Mouse (Mus musculus) forebrain, embryonic 12.5 days (tissue): ENCODE measurements around the gene Ifnb1. TPM values are rescaled to one million over a fixed set of nuclear protein-coding genes. Genes with fewer than 3 reads are reported as not detected.

ENCODE experiments used
- ATAC-seq: fragments of 200-750 bp; cut with Nextera tagmentation; 2 replicates; pipeline ENCODE4 v1.8.0; 2017; ENCODE audit warnings: moderate TSS enrichment; ENCODE audit not compliant: low FRiP score
- H3K27ac ChIP-seq: fragments of 300-500 bp; sonication (generic); 2 replicates; pipeline ENCODE4 v1.5.1; 2016; ENCODE audit warnings: mild to moderate bottlenecking
- H3K27me3 ChIP-seq: fragments of 300-500 bp; sonication (generic); 2 replicates; pipeline ENCODE4 v1.6.1; 2016; ENCODE audit warnings: mild to moderate bottlenecking
- H3K36me3 ChIP-seq: fragments of 300-500 bp; sonication (generic); replicated peaks from 2 replicates; pipeline ENCODE4 v1.6.1; 2016; ENCODE audit warnings: mild to moderate bottlenecking
- H3K4me1 ChIP-seq: fragments of 300-500 bp; sonication (generic); 2 replicates; pipeline ENCODE4 v1.6.1; 2016
- H3K4me2 ChIP-seq: fragments of 300-500 bp; sonication (generic); 2 replicates; pipeline ENCODE4 v1.6.1; 2016; ENCODE audit warnings: mild to moderate bottlenecking, moderate library complexity
- H3K4me3 ChIP-seq: fragments of 300-500 bp; sonication (generic); replicated peaks from 2 replicates; pipeline ENCODE4 v1.5.1; 2016; ENCODE audit warnings: mild to moderate bottlenecking
- H3K9ac ChIP-seq: fragments of 300-500 bp; sonication (generic); 2 replicates; pipeline ENCODE4 v1.6.1; 2016; ENCODE audit warnings: mild to moderate bottlenecking
- H3K9me3 ChIP-seq: fragments of 300-500 bp; sonication (generic); 2 replicates; pipeline ENCODE4 v1.6.1; 2016
- WGBS: fragments of 180-500 bp; shearing (Covaris S2); methylation state at CpG from one replicate; pipeline ENCODE4 v1.1.7; 2016; 5-methylcytosine and 5-hydroxymethylcytosine counted together
- polyA plus RNA-seq: library from polyadenylated mRNA; unstranded; fragments of >200 nt; fragmentation: Nextera tagmentation; extraction: Ambion mirVana; gene quantifications from 2 replicates; pipeline ENCODE4 v1.2.1, GENCODE M21; 2016

Ifnb1 gene
- polyA plus RNA-seq, 1 experiment from 2014 or later: not detected

- no peak overlapping the region for H3K27ac ChIP-seq
- H3K4me1 ChIP-seq: no peaks in the 10 kb centered on the region
- no peak overlapping the region for H3K9ac ChIP-seq
- no peak overlapping the region for H3K4me3 ChIP-seq
- H3K36me3 ChIP-seq: no peaks in the 10 kb centered on the region
- ATAC-seq: no peak
- no peak overlapping the region for H3K4me2 ChIP-seq
- 87% methylated on average over 2 of the region's 2 CpGs for whole genome bisulfite sequencing
- no peaks in the 10 kb centered on the region for H3K27me3 ChIP-seq
- H3K9me3 ChIP-seq: no peaks in the 10 kb centered on the region
Observed at GRCm38 (mm10) chr4:88530892-88531291, 8.3 kb upstream of the Ifnb1 start.

- no peak overlapping the region for H3K4me3 ChIP-seq
- WGBS: 83% methylated on average over 4 of the region's 4 CpGs
Observed at GRCm38 (mm10) chr4:88530271-88530670, 7.7 kb upstream of the Ifnb1 start.

GRCm38 (mm10) chr4:88526379-88527049 lies 3.9 kb upstream of the Ifnb1 start:
- Histone ChIP-seq H3K27me3 (no peaks in the 10 kb centered on the region), H3K4me2 (no peak overlapping the region), H3K4me1 (no peaks in the 10 kb centered on the region), H3K27ac (no peak overlapping the region), H3K4me3 (no peak overlapping the region), H3K9me3 (no peaks in the 10 kb centered on the region), H3K9ac (no peak overlapping the region), H3K36me3 (no peaks in the 10 kb centered on the region)
- 89% methylated on average over 5 of the region's 5 CpGs for WGBS
- ATAC-seq: no peak

More at GRCm38 (mm10) chr4:88530271-88530670, 7.7 kb upstream of the Ifnb1 start:
- ATAC-seq: no peak
- no peaks in the 10 kb centered on the region for H3K9me3 ChIP-seq
- no peak overlapping the region for H3K27ac ChIP-seq
- H3K36me3 ChIP-seq: no peaks in the 10 kb centered on the region
- no peak overlapping the region for H3K9ac ChIP-seq
- no peak overlapping the region for H3K4me2 ChIP-seq
- no peaks in the 10 kb centered on the region for H3K4me1 ChIP-seq
- H3K27me3 ChIP-seq: no peaks in the 10 kb centered on the region

GRCm38 (mm10) chr4:88525393-88525792 lies 2.8 kb upstream of the Ifnb1 start:
- no peak overlapping the region for H3K9ac ChIP-seq
- no peaks in the 10 kb centered on the region for H3K4me1 ChIP-seq
- no peak for ATAC-seq
- H3K4me2 ChIP-seq: no peak overlapping the region
- no peaks in the 10 kb centered on the region for H3K9me3 ChIP-seq
- H3K36me3 ChIP-seq: no peaks in the 10 kb centered on the region
- H3K4me3 ChIP-seq: no peak overlapping the region
- H3K27ac ChIP-seq: no peak overlapping the region
- 83% methylated on average over 3 of the region's 3 CpGs for WGBS
- 0 out of 2 replicates have a peak, but pooled peaks cover 1% of the 10 kb centered on the region for H3K27me3 ChIP-seq

DNA sequence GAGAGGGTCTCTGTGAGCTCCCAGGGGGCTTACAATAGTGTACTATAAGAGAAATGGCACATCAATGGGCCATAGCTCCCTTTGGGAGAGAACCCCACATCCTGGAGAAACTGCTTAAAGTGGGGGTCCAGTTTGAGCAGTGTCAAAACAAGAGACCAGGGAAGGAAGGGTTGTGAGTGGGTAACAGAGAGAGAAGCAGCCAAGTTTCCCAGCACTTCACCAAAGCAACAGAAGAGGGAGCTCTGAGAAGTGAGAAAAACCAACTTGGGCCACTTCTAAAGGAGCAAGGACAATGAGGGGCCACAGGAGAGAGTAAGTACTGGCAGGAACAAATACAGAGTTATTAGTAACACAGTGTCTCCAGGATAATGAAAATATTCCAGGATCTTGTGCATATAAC lies 667 bp upstream of the Ifnb1 start:
- Histone ChIP-seq H3K9ac (no peak overlapping the region), H3K4me2 (no peak overlapping the region), H3K4me3 (no peak overlapping the region), H3K36me3 (no peaks in the 10 kb centered on the region), H3K27ac (no peak overlapping the region), H3K27me3 (0 out of 2 replicates have a peak, but pooled peaks cover 4% of the 10 kb centered on the region), H3K9me3 (no peaks in the 10 kb centered on the region), H3K4me1 (no peaks in the 10 kb centered on the region)
- no peak for ATAC-seq

GRCm38 (mm10) chr4:88517957-88518356 lies 4.6 kb downstream of the Ifnb1 start:
- no peak overlapping the region for H3K27ac ChIP-seq
- H3K9ac ChIP-seq: no peak overlapping the region
- 41% methylated on average over 2 of the region's 2 CpGs for WGBS
- ATAC-seq: no peak
- 0 out of 2 replicates have a peak, but pooled peaks cover 2% of the 10 kb centered on the region for H3K4me1 ChIP-seq
- no peaks in the 10 kb centered on the region for H3K9me3 ChIP-seq
- H3K36me3 ChIP-seq: no peaks in the 10 kb centered on the region
- H3K4me2 ChIP-seq: no peak overlapping the region
- H3K4me3 ChIP-seq: no peak overlapping the region
- 0 out of 2 replicates have a peak, but pooled peaks cover 4% of the 10 kb centered on the region for H3K27me3 ChIP-seq

GRCm38 (mm10) chr4:88515711-88516211 lies 6.8 kb downstream of the Ifnb1 start:
- Histone ChIP-seq H3K27me3 (0 out of 2 replicates have a peak, but pooled peaks cover 4% of the 10 kb centered on the region), H3K27ac (no peak overlapping the region), H3K4me1 (0 out of 2 replicates have a peak, but pooled peaks cover 2% of the 10 kb centered on the region), H3K9ac (no peak overlapping the region), H3K4me3 (no peak overlapping the region), H3K9me3 (no peaks in the 10 kb centered on the region), H3K36me3 (no peaks in the 10 kb centered on the region), H3K4me2 (no peak overlapping the region)
- WGBS: 47% methylated on average over 4 of the region's 4 CpGs
- 0 out of 2 replicates have a peak, but pooled peaks have one; percentile 46 for ATAC-seq

- H3K4me1 ChIP-seq: 0 out of 2 replicates have a peak, but pooled peaks cover 2% of the 10 kb centered on the region
- H3K4me3 ChIP-seq: no peak overlapping the region
- H3K27ac ChIP-seq: no peak overlapping the region
- 0 out of 2 replicates have a peak, but pooled peaks cover 1% of the 10 kb centered on the region for H3K27me3 ChIP-seq
- WGBS: 59% methylated on average over 2 of the region's 2 CpGs
- H3K4me2 ChIP-seq: no peak overlapping the region
- ATAC-seq: no peak
- H3K9ac ChIP-seq: no peak overlapping the region
- no peaks in the 10 kb centered on the region for H3K9me3 ChIP-seq
- H3K36me3 ChIP-seq: no peaks in the 10 kb centered on the region
Observed at GRCm38 (mm10) chr4:88515250-88515649, 7.3 kb downstream of the Ifnb1 start.

DNA sequence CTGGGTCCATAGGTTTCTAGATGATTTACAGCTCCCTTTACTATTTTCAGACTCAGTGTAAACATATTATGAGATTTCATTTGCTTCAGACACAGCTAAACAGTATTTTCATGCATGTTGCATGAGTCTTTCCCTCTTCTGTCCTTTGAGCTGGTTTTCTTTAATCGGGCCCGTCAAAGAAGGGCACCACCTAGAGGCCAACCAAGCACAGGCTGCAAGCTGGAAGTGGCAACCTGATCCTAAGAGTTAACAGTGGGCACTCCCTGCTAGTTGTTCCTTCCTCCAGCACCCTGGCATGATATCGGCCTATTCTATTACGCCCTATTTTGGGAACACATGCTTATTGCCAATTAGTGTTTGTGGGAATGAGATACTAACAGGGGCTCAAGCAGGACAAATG lies 8.2 kb downstream of the Ifnb1 start:
- Histone ChIP-seq H3K27ac (no peak overlapping the region), H3K9ac (no peak overlapping the region), H3K9me3 (no peaks in the 10 kb centered on the region), H3K4me2 (no peak overlapping the region), H3K4me1 (0 out of 2 replicates have a peak, but pooled peaks cover 2% of the 10 kb centered on the region), H3K36me3 (no peaks in the 10 kb centered on the region), H3K27me3 (no peaks in the 10 kb centered on the region), H3K4me3 (no peak overlapping the region)
- ATAC-seq: peak; percentile 3; the same call in 1 of the 2 replicates
- WGBS: 49% methylated on average over 4 of the region's 4 CpGs

DNA sequence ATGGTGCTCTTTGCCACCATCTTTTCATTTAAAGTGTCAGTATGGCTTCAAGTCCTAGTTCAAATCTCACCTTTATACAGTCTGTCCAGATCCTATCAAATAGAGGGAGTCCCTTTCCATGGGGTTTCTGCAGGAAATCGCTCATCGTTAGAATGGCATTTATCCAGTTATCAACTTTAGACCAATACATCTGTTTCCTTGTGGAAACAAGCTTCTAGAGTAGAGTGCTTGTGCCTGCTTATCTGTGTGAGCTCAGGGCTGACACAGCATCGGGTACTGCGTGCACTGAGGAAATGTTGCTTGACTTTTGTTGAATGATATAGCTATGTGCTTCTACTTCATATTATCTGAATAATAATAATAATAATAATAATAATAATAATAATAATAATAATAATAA lies 8.8 kb downstream of the Ifnb1 start:
- WGBS: 98% methylated on average over 4 of the region's 4 CpGs
- H3K4me1 ChIP-seq: 0 out of 2 replicates have a peak, but pooled peaks cover 2% of the 10 kb centered on the region
- no peaks in the 10 kb centered on the region for H3K36me3 ChIP-seq
- no peak overlapping the region for H3K9ac ChIP-seq
- ATAC-seq: no peak
- no peak overlapping the region for H3K27ac ChIP-seq
- no peaks in the 10 kb centered on the region for H3K9me3 ChIP-seq
- H3K4me3 ChIP-seq: no peak overlapping the region
- no peak overlapping the region for H3K4me2 ChIP-seq
- no peaks in the 10 kb centered on the region for H3K27me3 ChIP-seq

- no peak overlapping the region for H3K4me3 ChIP-seq
- no peaks in the 10 kb centered on the region for H3K4me1 ChIP-seq
- H3K9me3 ChIP-seq: no peaks in the 10 kb centered on the region
- ATAC-seq: no peak
- H3K27ac ChIP-seq: no peak overlapping the region
- no peak overlapping the region for H3K4me2 ChIP-seq
- H3K9ac ChIP-seq: no peak overlapping the region
- H3K27me3 ChIP-seq: no peaks in the 10 kb centered on the region
- WGBS: 70% methylated on average over 4 of the region's 4 CpGs
- H3K36me3 ChIP-seq: no peaks in the 10 kb centered on the region
Observed at GRCm38 (mm10) chr4:88503753-88504152, 18.8 kb downstream of the Ifnb1 start.

DNA sequence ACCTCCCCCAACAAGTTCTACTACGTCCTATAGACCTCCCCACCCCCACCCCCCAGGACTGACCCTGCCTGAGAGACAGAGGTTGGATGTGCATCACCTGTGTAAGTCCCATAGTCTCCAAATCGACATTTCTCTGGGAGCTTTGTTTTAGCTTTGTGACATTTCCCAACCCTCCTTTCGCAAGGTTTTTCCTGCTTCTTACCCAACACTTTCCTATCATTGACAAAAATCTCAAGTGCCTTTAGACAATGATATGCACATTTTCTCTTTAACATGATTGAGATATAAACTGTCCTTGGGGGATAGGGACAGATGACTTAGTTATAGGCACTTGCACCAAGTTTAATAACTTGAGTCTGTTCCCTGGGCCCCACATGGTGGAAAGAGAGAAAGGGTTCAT lies 21.3 kb downstream of the Ifnb1 start:
- Histone ChIP-seq H3K4me2 (no peak overlapping the region), H3K36me3 (no peaks in the 10 kb centered on the region), H3K9me3 (no peaks in the 10 kb centered on the region), H3K4me1 (no peaks in the 10 kb centered on the region), H3K4me3 (no peak overlapping the region), H3K9ac (no peak overlapping the region), H3K27me3 (no peaks in the 10 kb centered on the region), H3K27ac (no peak overlapping the region)
- ATAC-seq: no peak
- 90% methylated on average over 3 of the region's 3 CpGs for WGBS
